Mouse (Mus musculus) hindbrain, embryonic 16.5 days (tissue): Measurements from ENCODE around the gene Bcl2l15. TPM values are rescaled to one million over a fixed set of nuclear protein-coding genes. Genes with fewer than 3 reads are reported as not detected.

Experiments
- ATAC-seq: fragments of 200-750 bp; cut with Nextera tagmentation; 2 replicates; pipeline ENCODE4 v1.8.0; 2017; ENCODE audit warnings: moderate TSS enrichment, moderate library complexity
- H3K27ac ChIP-seq: fragments of 300-500 bp; sonication (generic); 2 replicates; pipeline ENCODE4 v1.5.1; 2014; ENCODE audit warnings: low read depth, mild to moderate bottlenecking, control low read depth, low read length, moderate library complexity
- H3K27me3 ChIP-seq: fragments of 300-500 bp; sonication (generic); replicated peaks from 2 replicates; pipeline ENCODE4 v1.6.1; 2014; ENCODE audit warnings: low read length; ENCODE audit not compliant: control insufficient read depth, insufficient read depth
- H3K36me3 ChIP-seq: fragments of 300-500 bp; sonication (generic); 2 replicates; pipeline ENCODE4 v1.6.1; 2014; ENCODE audit warnings: mild to moderate bottlenecking, low read length, moderate library complexity, mixed read lengths; ENCODE audit not compliant: control insufficient read depth, insufficient read depth
- H3K4me1 ChIP-seq: fragments of 300-500 bp; sonication (generic); 2 replicates; pipeline ENCODE4 v1.6.1; 2014; ENCODE audit warnings: low read depth, low read length; ENCODE audit not compliant: control insufficient read depth, insufficient read depth
- H3K4me2 ChIP-seq: fragments of 300-500 bp; sonication (generic); 2 replicates; pipeline ENCODE4 v1.6.1; 2014; ENCODE audit warnings: mild to moderate bottlenecking, low read length, control low read depth, moderate library complexity
- H3K4me3 ChIP-seq: fragments of 300-500 bp; sonication (generic); 2 replicates; pipeline ENCODE4 v1.5.1; 2014; ENCODE audit warnings: mild to moderate bottlenecking, low read length, control low read depth, moderate library complexity
- H3K9ac ChIP-seq: fragments of 300-500 bp; sonication (generic); 2 replicates; pipeline ENCODE4 v1.6.1; 2014; ENCODE audit warnings: low read depth, mild to moderate bottlenecking, control low read depth, low read length, moderate library complexity
- H3K9me3 ChIP-seq: fragments of 300-500 bp; sonication (generic); 2 replicates; pipeline ENCODE4 v1.6.1; 2014; ENCODE audit warnings: mild to moderate bottlenecking, low read length, moderate library complexity; ENCODE audit not compliant: control insufficient read depth
- WGBS: fragments of 180-500 bp; shearing (Covaris S2); extraction: QIAGEN DNeasy Blood & Tissue Kit; methylation state at CpG from one replicate; pipeline ENCODE4 v1.1.7; 2014; 5-methylcytosine and 5-hydroxymethylcytosine counted together
- polyA plus RNA-seq: library from polyadenylated mRNA; unstranded; fragments of >200 nt; fragmentation: Nextera tagmentation; extraction: Ambion mirVana; gene quantifications from 2 replicates; pipeline ENCODE4 v1.2.1, GENCODE M21; 2015

The Bcl2l15 gene
- polyA plus RNA-seq, 1 experiment from 2014 or later: 0.33 TPM

DNA sequence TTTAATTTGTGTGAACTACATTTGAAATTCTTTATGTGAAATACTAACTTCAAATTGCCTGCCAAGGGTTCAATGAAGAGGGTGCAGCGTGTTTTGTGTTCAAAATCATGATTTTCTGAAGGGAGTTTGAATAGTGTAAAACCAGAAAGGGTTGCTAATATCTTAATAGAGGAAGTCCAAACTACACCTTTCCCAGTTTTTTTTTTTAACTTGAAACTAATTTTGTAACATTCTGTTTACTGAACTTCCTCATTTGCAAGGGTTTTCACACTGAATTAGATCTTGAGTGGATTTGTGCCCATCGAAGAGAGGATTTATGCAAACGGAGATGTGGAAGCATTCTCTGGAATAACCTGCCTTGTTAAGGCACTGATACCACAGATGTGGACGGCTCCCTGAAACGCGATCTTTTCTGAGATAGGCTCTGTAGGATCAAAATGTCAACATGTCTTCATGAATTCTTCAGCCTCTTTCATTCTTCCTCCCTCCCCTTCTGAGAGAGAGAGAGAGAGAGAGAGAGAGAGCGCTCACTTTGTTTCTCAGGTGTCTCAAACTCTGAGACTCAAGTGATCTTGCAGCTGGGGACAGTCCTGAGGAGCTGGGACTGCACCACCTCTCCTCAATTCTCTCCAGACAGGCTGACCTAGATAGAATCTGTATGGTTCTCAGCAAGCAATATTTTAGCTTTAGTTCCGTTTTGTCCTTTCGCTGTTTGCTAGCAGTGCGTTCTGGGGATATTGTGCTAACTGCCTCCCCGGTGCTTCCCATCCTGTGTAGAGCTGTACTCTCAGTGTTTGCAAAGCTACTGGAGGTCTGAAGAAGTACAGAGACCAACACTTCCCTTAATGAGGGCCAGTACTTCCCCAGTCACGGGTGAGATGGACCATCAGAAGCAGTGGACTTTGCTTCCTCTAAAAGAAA is 26.7 kb downstream of the Bcl2l15 start, which contains the start of gene Ptpn22:
Gene Ptpn22 (plus strand): TSS at position 915 of the 921 bp plus-strand sequence.
- no peak within 1 kb of the TSS for H3K4me3 ChIP-seq
- 74% methylated on average over 12 of the region's 12 CpGs for WGBS
- no peak within 1 kb of the TSS for H3K9ac ChIP-seq

GRCm38 (mm10) chr3:103859851-103860391 is 27.5 kb downstream of the Bcl2l15 start:
- no peaks in the 10 kb centered on the region for H3K27me3 ChIP-seq
- 67% methylated on average over 6 of the region's 6 CpGs for WGBS
- no peak overlapping the region for H3K4me2 ChIP-seq
- H3K36me3 ChIP-seq: no peaks in the 10 kb centered on the region
- no peak overlapping the region for H3K9ac ChIP-seq
- no peak overlapping the region for H3K4me3 ChIP-seq
- H3K4me1 ChIP-seq: no peaks in the 10 kb centered on the region
- no peaks in the 10 kb centered on the region for H3K9me3 ChIP-seq
- H3K27ac ChIP-seq: no peak overlapping the region
- no peak for ATAC-seq

More for the DNA sequence above, 26.7 kb downstream of the Bcl2l15 start, which contains the start of gene Ptpn22:
- no peak within 1 kb of the TSS for H3K4me2 ChIP-seq
- no peaks in the 10 kb centered on the region for H3K4me1 ChIP-seq
- H3K27me3 ChIP-seq: no peaks in the 10 kb centered on the region
- H3K27ac ChIP-seq: no peak within 1 kb of the TSS
- H3K36me3 ChIP-seq: no peaks in the 10 kb centered on the region
- ATAC-seq: no peak
- no peaks in the 10 kb centered on the region for H3K9me3 ChIP-seq

DNA sequence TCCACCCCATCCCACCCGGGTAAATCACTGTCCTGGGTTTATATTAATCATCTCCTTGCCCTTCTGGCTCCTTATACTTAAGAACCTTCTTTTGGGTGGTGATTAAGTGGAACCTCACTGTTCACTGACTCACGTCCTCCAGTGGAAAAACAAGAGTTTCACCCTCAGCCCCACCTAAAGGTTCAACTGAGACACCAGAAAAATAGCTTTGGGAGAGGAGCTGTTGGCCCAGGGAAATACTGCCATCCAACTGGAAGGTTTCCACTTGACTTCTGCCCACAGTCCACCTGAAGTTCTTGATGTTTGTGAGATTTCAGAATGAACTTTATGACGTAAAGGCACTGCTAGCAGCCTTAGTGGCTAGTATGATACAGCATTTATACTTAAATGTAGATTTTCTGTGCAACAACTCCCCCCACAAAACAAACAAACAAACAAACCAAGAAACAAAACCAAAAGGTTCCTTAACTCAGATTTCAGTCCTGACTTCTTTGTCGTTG is 30.4 kb downstream of the Bcl2l15 start:
- Histone ChIP-seq H3K4me2 (no peak overlapping the region), H3K27me3 (no peaks in the 10 kb centered on the region), H3K4me3 (no peak overlapping the region), H3K9ac (no peak overlapping the region), H3K36me3 (no peaks in the 10 kb centered on the region), H3K4me1 (no peaks in the 10 kb centered on the region), H3K9me3 (no peaks in the 10 kb centered on the region), H3K27ac (no peak overlapping the region)
- WGBS: 86% methylated on average over 4 of the region's 4 CpGs
- no peak for ATAC-seq

- no peak for ATAC-seq
- 89% methylated on average over 6 of the region's 6 CpGs for WGBS
- H3K4me2 ChIP-seq: no peak overlapping the region
- no peaks in the 10 kb centered on the region for H3K9me3 ChIP-seq
- no peak overlapping the region for H3K4me3 ChIP-seq
- no peaks in the 10 kb centered on the region for H3K27me3 ChIP-seq
- H3K4me1 ChIP-seq: no peaks in the 10 kb centered on the region
- H3K9ac ChIP-seq: no peak overlapping the region
- no peaks in the 10 kb centered on the region for H3K36me3 ChIP-seq
- H3K27ac ChIP-seq: no peak overlapping the region
These were observed 31.8 kb downstream of the Bcl2l15 start for GRCm38 (mm10) chr3:103864200-103864599.

GRCm38 (mm10) chr3:103867424-103867971 is 35.1 kb downstream of the Bcl2l15 start:
- Histone ChIP-seq H3K4me2 (no peak overlapping the region), H3K4me1 (no peaks in the 10 kb centered on the region), H3K4me3 (no peak overlapping the region), H3K27ac (no peak overlapping the region), H3K9me3 (no peaks in the 10 kb centered on the region), H3K9ac (no peak overlapping the region), H3K27me3 (no peaks in the 10 kb centered on the region), H3K36me3 (no peaks in the 10 kb centered on the region)
- WGBS: 92% methylated on average over 5 of the region's 5 CpGs
- ATAC-seq: no peak

DNA sequence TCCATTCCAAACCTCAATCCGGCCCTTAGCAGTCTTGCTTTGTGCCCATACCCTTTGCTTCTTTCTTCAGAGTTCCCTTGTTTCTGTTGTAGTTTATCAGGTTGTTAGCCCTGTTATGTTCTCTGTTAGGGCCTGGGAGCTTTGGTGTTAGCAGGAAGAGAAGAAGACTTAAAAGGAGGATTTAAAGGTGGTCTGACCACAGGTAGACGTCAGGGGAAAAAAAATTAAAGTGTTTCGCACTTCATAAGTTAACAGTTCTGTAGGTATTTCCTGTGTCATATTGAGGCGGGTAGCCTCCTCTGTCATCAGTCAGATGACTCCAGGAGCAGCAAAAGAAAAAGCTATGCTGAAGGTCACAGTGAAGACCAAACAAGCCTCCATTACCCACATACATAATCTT is 35.6 kb downstream of the Bcl2l15 start:
- H3K4me2 ChIP-seq: no peak overlapping the region
- H3K27ac ChIP-seq: no peak overlapping the region
- H3K9me3 ChIP-seq: no peaks in the 10 kb centered on the region
- ATAC-seq: no peak
- H3K4me1 ChIP-seq: no peaks in the 10 kb centered on the region
- H3K4me3 ChIP-seq: no peak overlapping the region
- H3K27me3 ChIP-seq: no peaks in the 10 kb centered on the region
- 93% methylated on average over 4 of the region's 4 CpGs for WGBS
- no peaks in the 10 kb centered on the region for H3K36me3 ChIP-seq
- H3K9ac ChIP-seq: no peak overlapping the region

DNA sequence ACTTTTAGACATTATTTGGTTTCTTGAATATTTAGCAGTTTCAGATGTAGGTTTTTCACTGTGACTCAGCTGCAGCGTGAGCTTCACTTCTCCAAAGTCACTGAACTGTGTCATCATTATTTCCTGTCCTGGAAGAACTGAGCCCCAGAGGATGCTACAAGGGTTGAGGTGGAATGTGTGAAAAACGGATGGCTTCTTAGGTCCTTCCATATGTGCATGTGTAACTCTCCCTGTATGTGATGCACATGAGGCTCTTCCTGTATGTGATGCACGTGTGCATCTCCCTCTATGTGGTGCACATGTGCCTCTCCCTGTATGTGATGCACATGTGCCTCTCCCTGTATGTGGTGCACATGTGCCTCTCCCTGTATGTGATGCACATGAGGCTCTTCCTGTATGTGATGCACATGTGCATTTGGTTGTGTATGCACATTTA is 40.3 kb downstream of the Bcl2l15 start:
- H3K4me1 ChIP-seq: no peaks in the 10 kb centered on the region
- H3K9ac ChIP-seq: no peak overlapping the region
- H3K4me2 ChIP-seq: no peak overlapping the region
- H3K27me3 ChIP-seq: no peaks in the 10 kb centered on the region
- H3K27ac ChIP-seq: no peak overlapping the region
- ATAC-seq: no peak
- H3K9me3 ChIP-seq: no peaks in the 10 kb centered on the region
- WGBS: 53% methylated on average over 3 of the region's 3 CpGs
- no peaks in the 10 kb centered on the region for H3K36me3 ChIP-seq
- no peak overlapping the region for H3K4me3 ChIP-seq

GRCm38 (mm10) chr3:103874329-103874728 is 41.9 kb downstream of the Bcl2l15 start:
- no peak for ATAC-seq
- H3K36me3 ChIP-seq: no peaks in the 10 kb centered on the region
- WGBS: 71% methylated on average over 7 of the region's 7 CpGs
- no peak overlapping the region for H3K4me2 ChIP-seq
- H3K9ac ChIP-seq: no peak overlapping the region
- no peaks in the 10 kb centered on the region for H3K9me3 ChIP-seq
- no peaks in the 10 kb centered on the region for H3K27me3 ChIP-seq
- no peak overlapping the region for H3K4me3 ChIP-seq
- no peaks in the 10 kb centered on the region for H3K4me1 ChIP-seq
- no peak overlapping the region for H3K27ac ChIP-seq

GRCm38 (mm10) chr3:103885946-103886345 is 53.5 kb downstream of the Bcl2l15 start:
- no peaks in the 10 kb centered on the region for H3K27me3 ChIP-seq
- ATAC-seq: no peak
- no peaks in the 10 kb centered on the region for H3K36me3 ChIP-seq
- no peaks in the 10 kb centered on the region for H3K4me1 ChIP-seq
- no peak overlapping the region for H3K9ac ChIP-seq
- WGBS: 79% methylated on average over 11 of the region's 11 CpGs
- H3K27ac ChIP-seq: no peak overlapping the region
- H3K4me2 ChIP-seq: no peak overlapping the region
- no peaks in the 10 kb centered on the region for H3K9me3 ChIP-seq
- H3K4me3 ChIP-seq: no peak overlapping the region
